Comparison of ENCODE assay signal across 8 mouse cellular contexts in the genomic region with DNA sequence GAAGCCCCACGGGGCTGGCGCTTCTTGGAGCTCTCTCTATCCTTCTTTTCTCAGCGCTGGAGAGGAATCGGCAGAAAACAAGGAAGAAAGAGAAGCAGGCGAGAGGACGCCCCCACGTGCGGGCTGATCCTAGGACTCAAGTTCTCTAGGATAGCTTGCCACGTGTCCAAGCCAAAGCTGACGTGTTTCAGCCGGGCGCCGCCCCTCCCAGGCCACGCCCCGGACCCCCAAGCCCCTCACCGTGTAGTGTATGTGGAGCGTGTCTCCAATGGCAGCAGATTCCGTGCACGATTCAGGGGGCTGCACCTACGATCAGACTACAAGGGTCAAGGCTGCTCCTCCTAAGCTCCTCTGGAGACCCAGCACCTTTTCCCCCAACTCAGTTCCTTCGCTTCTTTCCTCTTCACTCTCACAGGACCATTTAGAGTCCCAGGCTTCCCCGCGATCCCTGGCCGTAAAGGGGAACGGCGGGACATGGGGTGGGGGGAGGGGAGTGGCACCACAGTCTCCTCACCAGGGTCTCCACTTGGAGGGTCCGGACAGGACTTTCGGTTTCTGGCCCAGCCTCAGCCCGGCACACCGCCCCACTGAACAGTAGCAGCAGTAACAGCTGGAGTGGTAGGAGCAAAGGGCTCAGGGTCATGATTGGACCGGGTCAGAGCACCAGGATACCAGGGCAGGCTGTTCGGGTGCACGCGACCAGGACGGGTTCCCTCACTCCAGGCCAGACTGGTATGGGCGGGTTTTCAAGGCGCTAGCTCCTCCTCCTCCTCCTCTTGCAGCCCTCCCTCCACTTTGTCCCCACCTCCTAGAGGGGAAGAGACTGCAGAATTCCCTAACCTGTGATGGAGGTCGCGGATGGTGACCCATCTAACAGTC. TPM values are rescaled to one million over a fixed set of nuclear protein-coding genes. Genes with fewer than 3 reads are reported as not detected.
A peak's percentile ranks its signal among the peaks of the same experiment; 100 is the strongest.
DNase-seq lines count a peak whose midpoint lies in the region; ATAC-seq and TF ChIP-seq lines count a peak whose summit lies in the region.

Gene Fkbp11, minus strand, starts transcription at position 756 of the 879 bp plus-strand sequence.

- TF ChIP-seq CTCF in C2C12 (IDR thresholded peaks at IDR 0.05; ENCODE audit: control insufficient read depth, insufficient read depth, insufficient read length), result no peak
- no peak for TF ChIP-seq CTCF in cortical plate, adult 2 months (IDR thresholded peaks at IDR 0.05; ENCODE audit: extremely low read depth, insufficient read depth, low read length)

- peak within 1 kb of the TSS; percentile 55 for H3K4me3 ChIP-seq in C2C12 (ENCODE audit: insufficient read depth, poor library complexity, severe bottlenecking)
- H3K4me3 ChIP-seq in cortical plate, adult 2 months (ENCODE audit: insufficient read depth, low read length), result peak within 1 kb of the TSS; percentile 33
- H3K4me3 ChIP-seq in intestine, embryonic 14.5 days (ENCODE audit: low read depth, low read length), result peak within 1 kb of the TSS; percentile 62
- peak within 1 kb of the TSS; percentile 60 for H3K4me3 ChIP-seq in liver, embryonic 15.5 days (replicated peaks)

- no peaks in the 10 kb centered on the region for H3K36me3 ChIP-seq in C2C12 (ENCODE audit: control insufficient read depth, insufficient read depth)
- H3K36me3 ChIP-seq in intestine, embryonic 14.5 days (ENCODE audit: control insufficient read depth, insufficient read depth, low read length), result no peaks in the 10 kb centered on the region
- H3K36me3 ChIP-seq in liver, embryonic 15.5 days (replicated peaks), result no peaks in the 10 kb centered on the region

- H3K27ac ChIP-seq in cortical plate, adult 2 months (ENCODE audit: insufficient read depth, low read length), result no peak within 1 kb of the TSS
- H3K27ac ChIP-seq in intestine, embryonic 14.5 days (ENCODE audit: low read depth), result no peak within 1 kb of the TSS
- peak within 1 kb of the TSS; percentile 61; the same call in 1 of the 2 replicates for H3K27ac ChIP-seq in liver, embryonic 15.5 days (replicated peaks)

- ATAC-seq in activated CD4-positive, CD25-positive, alpha-beta regulatory T cell, adult 4 months, result peak; percentile 27
- ATAC-seq in intestine, embryonic 14.5 days (replicated peaks; ENCODE audit: low FRiP score, low TSS enrichment, low read depth), result peak; percentile 78
- peak; percentile 62 for ATAC-seq in liver, embryonic 15.5 days (ENCODE audit: insufficient read depth)

- H3K4me1 ChIP-seq in cortical plate, adult 2 months (ENCODE audit: control insufficient read depth, insufficient read depth, low read length), result no peaks in the 10 kb centered on the region
- H3K4me1 ChIP-seq in intestine, embryonic 14.5 days (replicated peaks; ENCODE audit: control insufficient read depth, insufficient read depth, low read length), result peaks cover 15% of the 10 kb centered on the region
- H3K4me1 ChIP-seq in liver, embryonic 15.5 days (replicated peaks), result peaks cover 44% of the 10 kb centered on the region

- no peaks in the 10 kb centered on the region for H3K27me3 ChIP-seq in C2C12 (ENCODE audit: control insufficient read depth, insufficient read depth, insufficient read length)
- H3K27me3 ChIP-seq in intestine, embryonic 14.5 days (replicated peaks; ENCODE audit: control insufficient read depth, insufficient read depth, low read length), result 0 out of 2 replicates have a peak, but pooled peaks cover 8% of the 10 kb centered on the region
- peaks cover 57% of the 10 kb centered on the region for H3K27me3 ChIP-seq in liver, embryonic 15.5 days

- WGBS in intestine, embryonic 14.5 days, result under 1% methylated on average over 39 of the region's 39 CpGs
- WGBS in liver, embryonic 15.5 days (ENCODE audit: insufficient replicate concordance), result under 1% methylated on average over 39 of the region's 39 CpGs

- H3K79me2 ChIP-seq in C2C12 (ENCODE audit: control insufficient read depth, insufficient read depth), result no peaks in the 10 kb centered on the region

- peak within 1 kb of the TSS; percentile 53 for H3K9ac ChIP-seq in intestine, embryonic 14.5 days (ENCODE audit: low read length)
- H3K9ac ChIP-seq in liver, embryonic 15.5 days, result peak within 1 kb of the TSS; percentile 54

- H3K4me2 ChIP-seq in intestine, embryonic 14.5 days (ENCODE audit: low read length), result peak within 1 kb of the TSS; percentile 83
- H3K4me2 ChIP-seq in liver, embryonic 15.5 days, result peak within 1 kb of the TSS; percentile 83

- DNase-seq in gonadal fat pad, adult 2 months (ENCODE audit: low read depth), result no peak
- peak; percentile 78 for DNase-seq in intestine, embryonic 14.5 days (ENCODE audit: low spot score)
- DNase-seq in neural tube, embryonic 10.5 days (ENCODE audit: extremely low spot score, low spot score), result peak; percentile 71
- DNase-seq in yolk sac, embryonic 10.5 days (ENCODE audit: low spot score), result peak; percentile 88

- H3K9me3 ChIP-seq in intestine, embryonic 14.5 days (ENCODE audit: control insufficient read depth, low read length), result no peaks in the 10 kb centered on the region
- H3K9me3 ChIP-seq in liver, embryonic 15.5 days (replicated peaks), result no peaks in the 10 kb centered on the region

- H3K79me3 ChIP-seq in C2C12 (ENCODE audit: low read depth), result no peaks in the 10 kb centered on the region

- no peak for TF ChIP-seq POLR2A in cortical plate, adult 2 months (IDR thresholded peaks at IDR 0.05; ENCODE audit: extremely low read depth, insufficient read depth, low read length)

- H3ac ChIP-seq in C2C12 (ENCODE audit: control insufficient read depth, insufficient read length, low read depth), result peak within 1 kb of the TSS; percentile 66

TF ChIP-seq in C2C12, 6 proteins besides CTCF, POLR2A, EP300 and RAD21:
- TF ChIP-seq MYOG (IDR thresholded peaks at IDR 0.05; ENCODE audit: control insufficient read depth, extremely low read depth, insufficient read length) (no peak), USF1 (IDR thresholded peaks at IDR 0.05; ENCODE audit: low read depth) (peak; percentile 87), MAX (IDR thresholded peaks at IDR 0.05) (peak; percentile 96)

RNA-seq across cellular contexts. Expression of gene Fkbp11, which starts in this region (rescaled TPM):
- 103 TPM for polyA plus RNA-seq in C2C12 (2012; fragmentation: generic; extraction: Trizol)
- polyA plus RNA-seq in activated CD4-positive, CD25-positive, alpha-beta regulatory T cell, adult 4 months (2017; shearing (Covaris generic)), result 1 to 10 TPM; 1.3 to 1.7 TPM
- polyA plus RNA-seq in cortical plate, adult 2 months (2012; rRNA removed), result 2.1 TPM in 2 replicates
- polyA plus RNA-seq in gonadal fat pad, adult 2 months (2012; rRNA removed), result 59.6 and 73.5 TPM in 2 replicates
- 47.9 and 53.1 TPM in 2 replicates for polyA plus RNA-seq in intestine, embryonic 14.5 days (2014; fragmentation: Nextera tagmentation; extraction: Ambion mirVana)
- polyA plus RNA-seq in liver, embryonic 15.5 days (2015; fragmentation: Nextera tagmentation; extraction: Ambion mirVana), result 156 and 176 TPM in 2 replicates

Comparison
In these comparisons a context has a peak if more than half of its experiments do, and no peak if none do; other contexts are left out.
1. RNA of gene Fkbp11 (polyA plus RNA-seq): 156 to 176 TPM in liver, embryonic 15.5 days, 103 TPM in C2C12 (single experiment), 59.6 to 73.5 TPM in gonadal fat pad, adult 2 months and 47.9 to 53.1 TPM in intestine, embryonic 14.5 days; 2.1 TPM in cortical plate, adult 2 months and 1.3 to 1.7 TPM in activated CD4-positive, CD25-positive, alpha-beta regulatory T cell, adult 4 months; every median in the first group is over 10 times any median in the second.
2. ATAC-seq: peak in every context shown above with its lines; median percentile 78 in intestine, embryonic 14.5 days; 62 in liver, embryonic 15.5 days; 27 in activated CD4-positive, CD25-positive, alpha-beta regulatory T cell, adult 4 months.
3. Peak in every context shown above with its lines, with median percentiles within 50 percentile points of each other: H3K4me3 ChIP-seq.